Mouse (Mus musculus) liver, adult 2 months (tissue): ENCODE measurements at regions not wholly inside any gene's neighbourhood (a gene's known extent, or its start where the extent isn't known, plus 50 kb on each side); places are given as distances from the start of the nearest gene placed in this dataset.

Experiments used
- DNase-seq: peaks from one replicate; pipeline ENCODE4 v3.0.0-alpha.2; 2011; ENCODE audit warnings: low read depth, low spot score; ENCODE audit errors: extremely low read depth
- H3K27ac ChIP-seq: fragments of 200-500 bp; replicated peaks from 2 replicates; pipeline ENCODE4 v1.5.1; 2012; ENCODE audit warnings: low read depth, mild to moderate bottlenecking, control low read depth, inconsistent platforms, low read length; ENCODE audit not compliant: insufficient read depth
- H3K27me3 ChIP-seq: fragments of 200-500 bp; 2 replicates; pipeline ENCODE4 v1.6.1; 2012; ENCODE audit warnings: mild to moderate bottlenecking, moderate library complexity, low read length, inconsistent platforms; ENCODE audit not compliant: control insufficient read depth, insufficient read depth
- H3K36me3 ChIP-seq: fragments of 200-500 bp; 2 replicates; pipeline ENCODE4 v1.6.1; 2012; ENCODE audit warnings: low read length, inconsistent platforms; ENCODE audit not compliant: control insufficient read depth, insufficient read depth
- H3K4me1 ChIP-seq: fragments of 200-500 bp; 2 replicates; pipeline ENCODE4 v1.6.1; 2011; ENCODE audit warnings: low read length; ENCODE audit not compliant: control insufficient read depth, insufficient read depth
- H3K4me3 ChIP-seq: fragments of 200-500 bp; 2 replicates; pipeline ENCODE4 v1.5.1; 2011; ENCODE audit warnings: low read depth, mild to moderate bottlenecking, control low read depth, low read length, moderate library complexity; ENCODE audit not compliant: insufficient read depth
- H3K79me2 ChIP-seq: fragments of 200-500 bp; 2 replicates; pipeline ENCODE4 v1.6.1; 2012; ENCODE audit warnings: inconsistent platforms, mild to moderate bottlenecking, low read length, moderate library complexity; ENCODE audit not compliant: control insufficient read depth, insufficient read depth
- H3K9ac ChIP-seq: fragments of 200-500 bp; 2 replicates; pipeline ENCODE4 v1.6.1; 2012; ENCODE audit warnings: low read depth, mild to moderate bottlenecking, control low read depth, inconsistent platforms, low read length
- CTCF ChIP-seq: fragments of 200-500 bp; IDR thresholded peaks from 2 replicates; pipeline ENCODE4 v1.5.1; 2011; ENCODE audit warnings: low read depth, low read length, control low read depth
- POLR2A ChIP-seq: fragments of 200-500 bp; IDR thresholded peaks from 2 replicates; pipeline ENCODE4 v1.6.1; 2011; ENCODE audit warnings: low read length, control low read depth; ENCODE audit not compliant: insufficient read depth; ENCODE audit errors: extremely low read depth
- WGBS: fragments of 180-500 bp; shearing (Covaris S2); methylation state at CpG from one replicate; pipeline ENCODE4 v1.1.7; 2018; 5-methylcytosine and 5-hydroxymethylcytosine counted together

DNA sequence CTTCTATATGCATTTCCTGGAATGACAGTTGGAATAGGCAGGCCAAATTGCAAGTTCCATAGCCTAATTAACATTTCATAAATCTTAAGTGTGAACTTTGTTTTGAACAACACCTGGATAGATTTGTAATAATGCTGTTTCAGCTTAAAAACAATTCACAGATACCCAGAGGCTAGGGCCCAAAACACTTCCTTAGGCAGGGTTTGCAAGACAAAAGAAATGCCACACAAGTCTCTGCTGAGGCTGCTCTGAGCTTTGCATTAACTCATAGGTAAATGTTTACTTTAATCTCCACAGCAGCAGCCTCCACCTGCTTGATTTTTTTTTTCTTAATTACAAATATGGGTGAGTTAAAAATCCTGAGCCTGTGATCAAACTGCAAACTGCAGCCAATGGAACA is 118.4 kb downstream of the Gnat3 start:
- Histone ChIP-seq H3K4me1 (no peaks in the 10 kb centered on the region), H3K9ac (no peak overlapping the region), H3K79me2 (no peaks in the 10 kb centered on the region), H3K36me3 (no peaks in the 10 kb centered on the region), H3K27ac (no peak overlapping the region), H3K27me3 (no peaks in the 10 kb centered on the region), H3K4me3 (no peak overlapping the region)
- DNase-seq, result no peak
- TF ChIP-seq POLR2A (no peak), CTCF (no peak)

GRCm38 (mm10) chr5:18082219-18082618 is 119.9 kb downstream of the Gnat3 start:
- Histone ChIP-seq H3K4me1 (no peaks in the 10 kb centered on the region), H3K4me3 (no peak overlapping the region), H3K27ac (no peak overlapping the region), H3K36me3 (no peaks in the 10 kb centered on the region), H3K9ac (no peak overlapping the region), H3K27me3 (no peaks in the 10 kb centered on the region), H3K79me2 (no peaks in the 10 kb centered on the region)
- DNase-seq, result no peak
- no peak for TF ChIP-seq CTCF
- no peak for TF ChIP-seq POLR2A
- 67% methylated on average over 9 of the region's 9 CpGs for WGBS

DNA sequence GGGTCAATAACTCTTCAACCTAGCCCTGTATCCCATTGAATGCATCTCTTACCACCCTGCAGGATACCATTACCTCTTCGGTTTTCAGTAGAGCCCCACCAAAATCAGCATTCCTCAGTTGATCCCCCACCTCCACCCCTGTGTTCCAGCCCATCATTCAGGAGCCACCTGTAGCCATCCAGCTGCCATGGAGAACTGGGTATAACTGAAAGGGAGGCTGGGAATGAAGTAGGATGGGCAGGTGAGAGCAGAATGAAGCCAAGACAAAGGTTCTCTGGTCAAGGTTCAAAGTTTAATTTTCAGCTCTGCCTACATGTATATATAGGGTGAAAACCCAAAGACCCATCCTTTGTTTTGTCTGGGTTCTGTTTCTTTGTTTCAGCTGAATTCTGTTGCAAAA is 121.4 kb downstream of the Gnat3 start:
- Histone ChIP-seq H3K4me1 (peaks cover 4% of the 10 kb centered on the region; the same call in 1 of the 2 replicates), H3K27me3 (no peaks in the 10 kb centered on the region), H3K79me2 (no peaks in the 10 kb centered on the region), H3K27ac (no peak overlapping the region), H3K4me3 (no peak overlapping the region), H3K36me3 (no peaks in the 10 kb centered on the region), H3K9ac (no peak overlapping the region)
- no peak for TF ChIP-seq POLR2A
- DNase-seq, result no peak
- 73% methylated on average over 1 of the region's 1 CpGs for WGBS

DNA sequence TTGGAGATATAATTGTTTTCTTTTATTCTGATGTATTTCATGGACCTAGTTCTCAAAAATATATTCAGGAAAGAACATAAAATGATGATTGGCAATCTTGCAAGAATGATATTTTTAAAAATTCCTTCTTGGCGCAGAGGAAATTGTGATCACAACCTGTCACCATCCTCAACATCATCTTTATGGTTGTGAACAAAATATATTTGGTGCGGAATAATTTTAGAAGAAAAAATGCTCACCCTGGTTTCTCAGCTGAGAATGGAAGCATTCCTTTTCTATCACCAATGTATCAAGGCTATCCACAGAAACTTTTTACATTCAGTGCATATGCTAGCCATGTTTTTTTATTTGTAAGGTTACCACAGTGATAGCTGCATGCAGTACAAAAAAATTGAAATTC is 123.1 kb downstream of the Gnat3 start:
- DNase-seq, result no peak
- Histone ChIP-seq H3K9ac (no peak overlapping the region), H3K27ac (no peak overlapping the region), H3K27me3 (no peaks in the 10 kb centered on the region), H3K4me3 (no peak overlapping the region), H3K79me2 (no peaks in the 10 kb centered on the region), H3K4me1 (peaks cover 6% of the 10 kb centered on the region; the same call in 1 of the 2 replicates), H3K36me3 (no peaks in the 10 kb centered on the region)
- WGBS, result 86% methylated on average over 2 of the region's 2 CpGs
- TF ChIP-seq POLR2A (no peak), CTCF (no peak)

DNA sequence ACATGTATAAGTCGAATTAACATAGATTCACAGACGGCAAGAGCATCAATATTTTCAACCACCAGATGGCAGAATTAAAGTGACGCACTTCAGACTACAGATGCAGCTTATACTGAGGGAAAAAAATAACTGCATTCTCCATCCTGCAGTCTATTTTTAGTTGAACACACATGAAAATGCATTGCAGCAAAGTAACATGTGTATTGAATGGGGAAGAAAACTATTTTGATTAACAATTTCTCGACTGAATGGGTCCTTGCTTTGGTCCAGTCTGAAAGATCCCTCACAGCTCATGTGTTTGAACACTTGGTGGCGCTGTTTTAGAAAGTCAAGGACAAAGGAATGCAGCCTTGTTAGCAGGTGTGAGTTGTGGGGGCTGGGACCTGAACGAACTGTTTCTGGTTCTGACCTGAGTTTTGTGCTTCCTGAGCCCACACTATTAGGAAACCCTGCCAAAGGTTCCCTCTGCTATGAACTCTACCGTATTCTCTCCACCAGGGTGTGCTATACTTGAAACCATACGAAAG is 125.6 kb downstream of the Gnat3 start:
- Histone ChIP-seq H3K79me2 (no peaks in the 10 kb centered on the region), H3K4me3 (no peak overlapping the region), H3K4me1 (peaks cover 6% of the 10 kb centered on the region; the same call in 1 of the 2 replicates), H3K9ac (no peak overlapping the region), H3K36me3 (no peaks in the 10 kb centered on the region), H3K27me3 (no peaks in the 10 kb centered on the region), H3K27ac (no peak overlapping the region)
- TF ChIP-seq CTCF, result peak; percentile 41
- no peak for TF ChIP-seq POLR2A
- 33% methylated on average over 8 of the region's 8 CpGs for WGBS
- DNase-seq, result peak; percentile 60

GRCm38 (mm10) chr5:18089956-18090355 is 127.6 kb downstream of the Gnat3 start:
- H3K9ac ChIP-seq, result no peak overlapping the region
- WGBS, result 68% methylated on average over 2 of the region's 2 CpGs
- H3K27me3 ChIP-seq, result no peaks in the 10 kb centered on the region
- TF ChIP-seq POLR2A (no peak), CTCF (no peak)
- no peak overlapping the region for H3K27ac ChIP-seq
- DNase-seq, result peak; percentile 49
- no peaks in the 10 kb centered on the region for H3K79me2 ChIP-seq
- H3K4me3 ChIP-seq, result no peak overlapping the region
- H3K4me1 ChIP-seq, result peaks cover 6% of the 10 kb centered on the region; the same call in 1 of the 2 replicates
- H3K36me3 ChIP-seq, result no peaks in the 10 kb centered on the region
